Mouse (Mus musculus) cerebellum, adult 8-10 months (tissue): ENCODE results near the gene Manba.

Experiments
- DNase-seq: peaks from one replicate; pipeline ENCODE4 v3.0.0; 2022

Gene Manba

DNA sequence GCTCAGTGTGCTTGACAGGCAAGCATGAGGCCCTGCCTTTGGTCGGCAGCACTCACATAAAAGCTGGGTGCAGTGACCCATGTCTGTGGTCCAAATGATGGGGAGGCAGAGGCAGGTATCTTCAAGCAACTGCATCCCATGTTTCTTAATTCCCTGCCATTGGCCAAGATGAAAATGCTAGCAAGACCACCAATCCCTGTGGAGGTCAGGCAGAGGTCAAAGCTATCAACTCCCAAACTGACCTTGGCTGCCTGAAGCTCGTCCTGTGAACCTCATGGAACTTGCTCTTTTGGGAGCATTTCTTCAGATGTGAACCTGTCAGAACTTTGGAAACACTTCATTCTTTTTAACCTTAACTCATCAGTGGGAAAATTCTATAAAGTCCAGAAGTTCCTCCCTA lies 46.4 kb downstream of the Manba start:
- DNase-seq = no peak

- no peak for DNase-seq
These were observed 48.7 kb downstream of the Manba start for GRCm38 (mm10) chr3:135534103-135534502.

DNA sequence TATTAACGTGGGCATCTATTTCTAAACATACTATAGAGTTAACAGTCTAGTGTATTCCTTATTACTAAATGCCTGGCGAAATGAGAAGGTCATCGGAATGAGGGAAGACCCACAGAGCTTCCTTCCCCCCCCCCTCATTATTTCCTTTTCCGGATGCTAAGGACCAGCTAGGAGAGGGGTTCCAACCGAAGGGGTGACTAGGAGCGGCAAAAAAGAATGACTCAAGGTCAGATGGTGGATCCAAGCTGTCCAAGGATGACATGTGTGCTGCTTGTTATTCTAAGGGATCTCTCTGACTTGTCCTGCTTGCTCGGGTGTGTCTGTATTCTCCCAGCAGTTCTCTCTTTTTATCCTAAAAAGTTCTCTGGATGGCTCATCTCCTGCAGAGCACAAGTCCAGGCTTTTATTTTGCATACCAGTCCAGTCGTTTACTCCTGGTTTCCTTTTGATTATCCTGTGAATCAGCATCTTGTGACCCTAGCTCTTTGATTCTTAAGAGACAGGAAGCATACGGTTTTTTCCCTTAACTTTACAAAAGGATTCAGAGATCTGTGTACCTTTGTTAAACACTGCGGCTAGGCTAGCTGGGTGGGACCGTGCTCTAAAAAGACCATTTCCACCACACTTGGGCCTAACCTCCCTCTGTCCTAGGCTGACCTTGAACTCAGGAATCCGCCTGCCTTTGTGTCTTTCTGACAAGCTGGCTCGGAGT lies 61.0 kb downstream of the Manba start:
- DNase-seq = no peak

- DNase-seq = no peak
These were observed 61.9 kb downstream of the Manba start for GRCm38 (mm10) chr3:135547298-135547697.

DNA sequence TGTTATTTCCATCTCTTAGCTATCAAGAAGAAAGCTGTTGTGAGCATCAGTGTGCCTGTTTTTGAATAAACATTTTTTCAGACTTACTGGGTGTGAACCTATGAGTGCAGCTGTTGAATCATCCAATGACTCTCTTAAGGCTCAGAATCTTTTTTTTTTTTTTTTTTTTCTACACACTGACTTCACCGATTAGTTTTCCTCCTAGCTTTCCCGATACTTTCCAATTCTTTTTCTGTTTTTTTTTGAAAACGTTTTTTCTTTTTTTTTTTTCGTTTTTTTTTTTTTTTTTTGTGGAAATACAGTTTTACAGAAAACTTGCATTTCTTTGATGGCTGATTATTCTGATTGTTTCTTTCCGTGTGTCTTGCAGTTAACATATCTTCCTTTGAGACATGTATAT lies 67.5 kb downstream of the Manba start:
- no peak for DNase-seq

DNA sequence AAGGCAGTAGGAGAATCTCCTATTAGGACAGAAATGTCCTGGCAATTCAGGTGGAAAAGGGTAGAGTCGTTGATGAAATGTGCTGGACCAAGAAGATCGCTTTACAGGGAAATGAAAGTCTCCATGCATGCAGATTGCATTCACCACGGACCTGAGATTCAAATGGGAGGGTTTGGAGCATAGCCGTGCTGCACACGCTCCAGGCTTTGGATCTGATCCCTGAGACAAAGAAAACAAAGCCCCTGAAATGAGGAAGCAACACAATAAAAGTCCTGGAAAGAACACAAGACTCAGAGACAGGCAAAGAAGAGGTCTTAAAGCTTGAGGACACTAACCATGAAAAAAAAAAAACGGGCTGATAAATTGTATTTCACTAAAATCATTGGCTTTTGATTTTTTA lies 69.8 kb downstream of the Manba start:
- DNase-seq = no peak

- DNase-seq = no peak
These were observed 70.7 kb downstream of the Manba start for GRCm38 (mm10) chr3:135556052-135556587.

DNA sequence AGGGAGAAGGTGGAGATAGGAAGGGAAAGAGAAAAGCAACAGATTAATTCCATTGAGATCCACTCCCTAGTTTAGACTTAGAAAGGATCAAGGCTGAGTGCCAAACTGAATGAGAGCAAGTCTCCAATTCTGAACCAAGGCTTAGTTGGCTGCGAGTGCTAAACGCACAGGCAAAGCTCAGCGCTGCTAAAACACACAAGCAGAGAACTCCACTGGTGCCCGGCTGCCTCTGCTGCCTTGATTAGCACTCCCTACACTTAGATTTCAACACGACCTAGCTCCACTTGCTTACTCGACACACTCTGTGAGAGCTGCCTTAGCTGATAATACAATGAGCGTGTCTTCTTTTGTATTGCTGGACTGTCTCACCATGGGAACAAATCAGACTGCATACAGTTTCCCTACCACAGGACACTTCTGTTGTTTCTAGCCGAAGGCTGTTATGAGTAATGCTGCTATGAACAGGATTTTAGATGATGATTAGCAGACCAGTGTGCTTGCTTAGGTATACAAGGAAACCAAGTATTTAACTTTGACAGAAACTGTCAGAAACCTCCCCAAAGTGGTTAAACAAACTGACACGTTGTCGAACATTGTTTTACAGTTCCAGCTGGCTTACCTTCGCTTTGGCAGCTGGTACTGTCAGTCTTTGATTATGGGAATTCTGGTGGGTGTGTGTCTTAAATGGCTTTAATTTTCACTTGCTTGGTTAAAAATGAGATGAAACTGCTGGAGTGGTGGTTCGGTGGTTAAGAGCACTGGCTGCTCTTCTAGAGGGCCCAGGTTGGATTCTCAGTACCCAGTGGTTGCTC lies 71.6 kb downstream of the Manba start:
- no peak for DNase-seq

DNA sequence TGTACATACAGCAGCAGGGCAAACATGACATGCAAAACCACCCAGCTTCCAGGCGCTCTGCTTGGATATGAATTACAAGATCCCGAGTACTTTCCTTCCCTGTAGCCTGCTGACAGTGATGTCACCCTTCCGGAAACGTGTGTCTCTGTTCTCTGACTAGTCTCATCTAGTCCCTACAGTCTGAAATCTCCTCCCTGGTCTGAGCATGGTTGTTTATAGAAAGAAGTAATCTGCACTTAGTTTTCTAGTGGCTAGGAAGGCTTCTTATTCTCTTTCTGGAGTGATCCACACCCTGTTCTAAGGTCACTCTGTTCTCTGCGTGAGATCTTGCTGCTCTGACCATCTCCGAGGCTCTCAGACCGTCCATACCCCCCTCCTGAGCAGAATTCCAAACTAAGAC lies 76.6 kb downstream of the Manba start:
- DNase-seq = no peak

DNA sequence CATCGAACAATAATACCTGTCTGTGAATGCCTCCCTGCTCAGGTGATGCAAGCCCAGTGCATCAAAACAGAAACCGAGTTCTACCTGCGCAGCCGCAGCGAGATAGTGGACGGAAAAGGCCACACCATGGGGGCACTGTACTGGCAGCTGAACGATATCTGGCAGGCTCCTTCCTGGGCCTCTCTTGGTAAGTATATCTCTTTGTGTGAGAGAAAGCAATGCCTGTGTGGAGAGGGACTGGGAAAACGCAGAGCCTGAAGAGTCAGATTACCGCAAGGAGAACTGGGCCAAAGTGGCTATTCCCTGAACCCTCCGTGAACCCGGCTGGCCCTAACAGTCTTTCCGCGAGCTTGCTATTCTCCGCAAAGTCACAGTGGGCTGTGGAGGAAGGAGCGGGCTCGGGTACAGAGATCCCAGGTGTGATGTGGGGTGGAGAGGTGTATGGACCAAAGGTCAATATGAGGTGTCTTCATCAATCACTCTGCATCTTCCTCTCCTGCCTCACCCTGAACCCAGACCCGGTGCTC lies 77.8 kb downstream of the Manba start:
- no peak for DNase-seq

DNA sequence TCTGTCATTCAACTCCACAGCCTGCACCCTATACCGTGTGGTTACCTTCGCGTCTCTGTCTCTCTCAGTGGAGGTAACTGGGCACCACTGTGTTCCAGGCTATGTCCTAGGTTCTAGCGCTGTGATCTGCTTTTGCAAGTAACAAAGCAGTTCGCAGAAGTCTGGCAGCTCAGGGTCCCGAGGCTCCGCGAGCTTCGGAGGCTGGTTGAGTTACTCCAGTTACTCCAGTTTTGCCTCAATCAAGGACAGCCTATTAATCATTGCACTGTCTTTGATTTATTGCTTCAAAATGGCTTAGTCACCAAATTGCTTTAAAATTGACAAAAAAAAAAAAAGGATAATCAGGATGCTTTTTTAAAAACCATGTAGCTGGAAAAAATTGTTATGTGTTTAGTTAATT lies 79.3 kb downstream of the Manba start:
- no peak for DNase-seq

DNA sequence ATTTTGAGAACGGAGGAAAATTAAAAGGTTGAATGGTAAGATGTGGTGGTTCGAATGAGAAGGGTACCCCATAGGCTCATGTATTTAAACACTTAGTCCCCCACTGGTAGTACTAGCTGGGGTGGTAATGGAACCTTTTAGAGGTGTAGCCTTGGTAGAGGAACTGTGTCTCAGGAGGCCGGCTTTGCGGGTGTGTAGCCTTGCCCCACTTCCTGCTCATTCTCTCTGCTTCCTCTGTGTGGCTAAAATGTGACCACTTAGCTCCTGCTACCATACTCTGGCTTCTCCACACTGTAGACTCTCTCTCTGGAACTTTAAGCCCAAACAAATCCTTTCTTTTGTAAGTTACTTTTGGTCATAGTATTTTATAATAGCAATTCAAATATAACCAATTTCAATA lies 79.9 kb downstream of the Manba start:
- DNase-seq = no peak

GRCm38 (mm10) chr3:135567888-135568287 lies 82.5 kb downstream of the Manba start:
- no peak for DNase-seq

DNA sequence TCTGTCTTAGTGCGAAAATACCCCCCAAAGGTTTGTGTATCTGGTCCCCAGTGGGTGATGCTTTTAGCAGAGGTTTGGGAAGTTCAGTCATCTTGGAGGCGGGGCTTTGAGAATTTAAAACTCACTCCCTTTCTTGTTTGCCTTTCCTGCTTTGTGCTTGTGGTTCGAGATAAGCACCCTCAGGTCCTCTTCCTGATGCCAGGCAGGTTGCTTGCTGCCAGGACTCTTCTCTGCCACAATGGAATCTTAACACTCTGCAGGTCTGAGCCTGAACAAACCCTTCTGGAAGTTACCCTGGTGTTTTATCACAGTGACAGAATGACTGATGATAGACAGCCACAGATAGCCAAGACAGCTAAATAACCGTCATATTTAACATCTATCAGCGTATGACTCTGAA lies 83.2 kb downstream of the Manba start:
- DNase-seq = no peak

DNA sequence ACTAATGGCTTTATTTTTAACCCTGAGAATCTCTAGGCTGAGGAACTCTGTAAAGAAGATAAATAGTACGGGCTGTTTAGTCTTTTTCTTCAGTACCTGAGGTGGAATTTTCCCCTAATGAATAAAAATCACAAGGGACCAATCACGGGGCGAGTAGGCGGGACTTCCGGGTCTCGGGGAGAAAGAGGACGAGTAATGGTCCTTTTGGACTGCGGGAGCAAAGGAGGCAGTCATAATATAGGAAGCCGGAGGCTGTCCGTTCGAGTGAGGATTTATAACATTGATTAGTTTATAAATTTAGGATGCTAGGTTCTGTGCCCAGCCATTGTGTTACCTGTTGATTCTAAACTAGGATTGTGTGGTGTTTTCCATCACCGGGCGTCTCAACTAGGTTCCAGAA lies 86.1 kb downstream of the Manba start:
- no peak for DNase-seq

- no peak for DNase-seq
These were observed 87.6 kb downstream of the Manba start for GRCm38 (mm10) chr3:135573051-135573450.

DNA sequence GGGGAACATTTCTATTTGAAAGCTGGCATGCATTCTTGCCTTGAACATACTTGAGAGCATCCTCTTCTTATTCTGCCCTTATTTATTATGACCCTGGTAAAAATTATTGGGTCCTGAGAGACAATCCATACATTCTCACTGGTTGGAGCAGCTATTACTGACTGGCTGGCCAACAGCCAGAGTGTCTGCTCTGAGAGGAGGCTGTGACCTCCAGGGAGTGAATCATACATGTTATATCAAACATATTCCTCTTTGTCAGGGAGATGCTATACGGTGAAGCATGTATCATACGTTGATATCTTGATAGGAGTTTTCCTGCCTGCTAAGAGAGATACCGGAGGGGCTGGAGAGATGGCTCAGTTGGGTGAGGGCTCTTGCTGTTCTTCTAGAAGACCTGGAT lies 89.7 kb downstream of the Manba start:
- DNase-seq = no peak

DNA sequence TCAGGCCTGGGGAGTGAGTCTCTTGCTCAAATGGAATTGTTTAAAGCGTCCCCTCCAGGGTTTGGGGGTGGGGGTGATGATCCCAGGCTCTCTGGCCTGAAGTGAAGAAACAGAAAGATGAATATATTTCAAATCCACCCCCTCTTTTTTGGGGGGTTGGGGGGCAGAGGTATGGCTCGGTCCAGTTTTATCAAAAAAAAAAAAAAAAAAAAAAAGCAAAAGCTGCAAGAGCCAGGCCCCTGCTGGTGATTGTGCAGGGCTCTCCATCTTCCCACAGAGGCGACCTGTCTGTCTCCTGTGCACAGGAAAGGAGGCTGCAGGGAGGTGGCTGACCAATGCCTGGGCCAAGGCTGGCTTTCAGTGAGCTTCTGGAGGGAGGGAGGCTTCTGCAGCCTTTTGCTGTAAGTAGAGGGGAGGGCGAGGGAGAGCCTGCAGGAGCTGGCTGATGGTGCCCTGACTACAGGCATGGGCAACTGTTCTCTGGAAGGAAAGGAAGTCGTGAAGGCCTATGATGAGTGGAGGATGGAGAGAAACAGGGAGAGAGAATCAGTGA lies 93.3 kb downstream of the Manba start:
- DNase-seq = no peak

DNA sequence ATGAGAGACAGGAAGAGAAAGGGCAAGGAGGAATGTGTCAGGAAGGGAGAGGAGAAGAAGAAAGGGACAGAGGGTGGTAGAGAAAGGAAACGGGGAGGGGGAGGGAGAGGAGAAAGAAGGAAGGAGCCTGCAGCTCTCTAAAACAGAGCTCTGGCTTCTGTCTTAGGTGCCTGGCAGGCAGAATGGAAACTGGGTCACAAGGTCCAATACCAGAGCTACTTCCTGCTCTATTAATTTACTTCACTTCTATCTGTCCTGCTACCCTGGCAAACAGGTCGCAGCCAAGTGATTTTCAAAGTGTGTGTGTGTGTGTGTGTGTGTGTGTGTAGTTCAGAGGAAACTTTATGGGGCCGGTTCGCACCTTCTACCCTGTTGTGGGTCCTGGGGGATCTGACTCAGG lies 93.8 kb downstream of the Manba start:
- DNase-seq = no peak

DNA sequence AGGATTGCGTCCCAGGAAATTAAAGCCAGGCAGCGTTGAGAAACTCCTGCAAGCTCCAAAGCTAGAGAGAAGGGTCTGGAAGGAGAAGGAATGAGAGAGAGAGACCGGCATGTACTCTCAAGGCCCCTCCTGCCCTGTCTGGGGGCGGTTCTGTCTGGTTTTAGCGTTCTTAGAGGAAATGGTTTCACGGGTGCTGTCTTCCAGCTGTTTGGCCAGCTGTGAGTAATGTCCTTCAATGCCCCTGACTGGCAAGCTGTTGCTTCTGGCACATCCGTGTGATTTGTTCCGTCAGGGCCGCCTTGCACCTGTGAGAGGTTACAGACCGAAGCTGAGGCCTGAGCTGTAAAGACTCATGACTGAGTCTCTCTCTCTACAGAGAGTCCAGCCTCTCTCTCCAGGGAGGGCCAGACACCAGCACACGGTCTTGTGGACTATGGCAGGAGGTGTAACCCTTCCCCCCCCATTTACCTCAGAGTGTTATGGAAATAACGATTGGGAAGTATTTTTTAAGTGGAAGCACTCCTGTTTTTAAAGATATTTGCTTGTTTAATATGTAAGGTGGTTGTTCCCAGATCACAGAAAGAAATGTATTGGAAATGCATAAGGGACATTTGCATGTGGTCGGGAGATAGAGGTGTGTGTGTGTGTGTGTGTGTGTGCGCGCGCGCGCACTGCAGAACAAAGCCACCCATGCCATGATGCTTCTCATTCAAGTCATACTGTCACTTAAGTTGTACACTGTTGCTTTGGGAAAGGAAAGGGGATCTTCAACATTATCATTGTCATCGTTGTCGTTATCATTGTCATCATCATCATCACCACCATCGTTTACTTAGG lies 95.2 kb downstream of the Manba start:
- no peak for DNase-seq

- peak; percentile 20 for DNase-seq
These were observed 96.3 kb downstream of the Manba start for GRCm38 (mm10) chr3:135581606-135582117.

- no peak for DNase-seq
These were observed 96.8 kb downstream of the Manba start for GRCm38 (mm10) chr3:135582246-135582645.

- DNase-seq = no peak
These were observed 100.1 kb downstream of the Manba start for GRCm38 (mm10) chr3:135585482-135585881.
